Mouse (Mus musculus) midbrain, embryonic 11.5 days (tissue): ENCODE measurements around the gene Tmem160. TPM values are rescaled to one million over a fixed set of nuclear protein-coding genes. Genes with fewer than 3 reads are reported as not detected.
A peak's percentile ranks its signal among the peaks of the same experiment; 100 is the strongest.

Experiments
- ATAC-seq: fragments of 200-750 bp; cut with Nextera tagmentation; 2 replicates; pipeline ENCODE4 v1.8.0; 2017; ENCODE audit warnings: moderate TSS enrichment, moderate library complexity; ENCODE audit not compliant: low FRiP score
- DNase-seq: peaks from one replicate; pipeline ENCODE4 v3.0.0; 2015; ENCODE audit warnings: low spot score; ENCODE audit errors: missing footprints
- H3K27ac ChIP-seq: fragments of 300-500 bp; sonication (generic); 2 replicates; pipeline ENCODE4 v1.5.1; 2014; ENCODE audit warnings: low read depth, low read length
- H3K27me3 ChIP-seq: fragments of 300-500 bp; sonication (generic); 2 replicates; pipeline ENCODE4 v1.6.1; 2014; ENCODE audit warnings: mild to moderate bottlenecking, low read length, moderate library complexity, mixed read lengths; ENCODE audit not compliant: control insufficient read depth, insufficient read depth
- H3K36me3 ChIP-seq: fragments of 300-500 bp; sonication (generic); 2 replicates; pipeline ENCODE4 v1.6.1; 2014; ENCODE audit warnings: mild to moderate bottlenecking, low read length, moderate library complexity, mixed read lengths; ENCODE audit not compliant: control insufficient read depth, insufficient read depth
- H3K4me1 ChIP-seq: fragments of 300-500 bp; sonication (generic); 2 replicates; pipeline ENCODE4 v1.6.1; 2014; ENCODE audit warnings: low read length; ENCODE audit not compliant: control insufficient read depth, insufficient read depth
- H3K4me2 ChIP-seq: fragments of 300-500 bp; sonication (generic); 2 replicates; pipeline ENCODE4 v1.6.1; 2014; ENCODE audit warnings: mild to moderate bottlenecking, moderate library complexity
- H3K4me3 ChIP-seq: fragments of 300-500 bp; sonication (generic); 2 replicates; pipeline ENCODE4 v1.5.1; 2014; ENCODE audit warnings: low read depth, low read length
- H3K9ac ChIP-seq: fragments of 300-500 bp; sonication (generic); 2 replicates; pipeline ENCODE4 v1.6.1; 2014; ENCODE audit warnings: low read length
- H3K9me3 ChIP-seq: fragments of 300-500 bp; sonication (generic); 2 replicates; pipeline ENCODE4 v1.6.1; 2016; ENCODE audit warnings: low read length; ENCODE audit not compliant: control insufficient read depth
- WGBS: fragments of 180-500 bp; shearing (Covaris S2); extraction: QIAGEN DNeasy Blood & Tissue Kit; methylation state at CpG from one replicate; pipeline ENCODE4 v1.1.7; 2014; 5-methylcytosine and 5-hydroxymethylcytosine counted together
- polyA plus RNA-seq: library from polyadenylated mRNA; unstranded; fragments of >200 nt; fragmentation: Nextera tagmentation; extraction: Ambion mirVana; gene quantifications from 2 replicates; pipeline ENCODE4 v1.2.1, GENCODE M21; 2014

The Tmem160 gene
- polyA plus RNA-seq, 1 experiment from 2014 or later, result 49.2 TPM

- H3K36me3 ChIP-seq, result no peaks in the 10 kb centered on the region
- H3K4me3 ChIP-seq, result no peak overlapping the region
- ATAC-seq (no peak), DNase-seq (peak; percentile 56)
- H3K27ac ChIP-seq, result no peak overlapping the region
- 76% methylated on average over 6 of the region's 6 CpGs for WGBS
- H3K4me1 ChIP-seq, result no peaks in the 10 kb centered on the region
- H3K9me3 ChIP-seq, result no peaks in the 10 kb centered on the region
- H3K4me2 ChIP-seq, result no peak overlapping the region
- no peak overlapping the region for H3K9ac ChIP-seq
- H3K27me3 ChIP-seq, result no peaks in the 10 kb centered on the region; the same call in 1 of the 2 replicates
Measured at GRCm38 (mm10) chr7:16461705-16462104, 9.1 kb downstream of the Tmem160 start.

- DNase-seq (peak; percentile 99), ATAC-seq (peak; percentile 70; the same call in 1 of the 2 replicates)
- Histone ChIP-seq H3K27me3 (no peaks in the 10 kb centered on the region; the same call in 1 of the 2 replicates), H3K4me1 (peaks cover 3% of the 10 kb centered on the region; the same call in 1 of the 2 replicates), H3K36me3 (no peaks in the 10 kb centered on the region), H3K9ac (no peak overlapping the region), H3K4me3 (no peak overlapping the region), H3K27ac (no peak overlapping the region), H3K4me2 (no peak overlapping the region), H3K9me3 (no peaks in the 10 kb centered on the region)
- 4% methylated on average over 14 of the region's 14 CpGs for WGBS
Measured at GRCm38 (mm10) chr7:16463214-16463613, 10.6 kb downstream of the Tmem160 start.

- WGBS, result 11% methylated on average over 8 of the region's 8 CpGs
- 0 out of 2 replicates have a peak, but pooled peaks have one; percentile 12 for ATAC-seq
- H3K27me3 ChIP-seq, result no peaks in the 10 kb centered on the region; the same call in 1 of the 2 replicates
Measured at GRCm38 (mm10) chr7:16465160-16465559, 12.6 kb downstream of the Tmem160 start.

GRCm38 (mm10) chr7:16465568-16465967 is 13.0 kb downstream of the Tmem160 start:
- Histone ChIP-seq H3K4me3 (no peak overlapping the region), H3K4me1 (peaks cover 3% of the 10 kb centered on the region; the same call in 1 of the 2 replicates), H3K36me3 (no peaks in the 10 kb centered on the region), H3K9me3 (no peaks in the 10 kb centered on the region), H3K27me3 (no peaks in the 10 kb centered on the region; the same call in 1 of the 2 replicates), H3K27ac (no peak overlapping the region), H3K9ac (no peak overlapping the region), H3K4me2 (no peak overlapping the region)
- ATAC-seq (no peak), DNase-seq (peak; percentile 78)
- WGBS, result 91% methylated on average over 5 of the region's 5 CpGs

More at GRCm38 (mm10) chr7:16465160-16465559, 12.6 kb downstream of the Tmem160 start:
- DNase-seq, result peak; percentile 97
- H3K9ac ChIP-seq, result no peak overlapping the region
- no peaks in the 10 kb centered on the region for H3K36me3 ChIP-seq
- no peak overlapping the region for H3K4me3 ChIP-seq
- H3K4me1 ChIP-seq, result peaks cover 3% of the 10 kb centered on the region; the same call in 1 of the 2 replicates
- H3K4me2 ChIP-seq, result no peak overlapping the region
- no peaks in the 10 kb centered on the region for H3K9me3 ChIP-seq
- H3K27ac ChIP-seq, result no peak overlapping the region

- no peaks in the 10 kb centered on the region for H3K9me3 ChIP-seq
- peaks cover 3% of the 10 kb centered on the region; the same call in 1 of the 2 replicates for H3K4me1 ChIP-seq
- H3K27ac ChIP-seq, result no peak overlapping the region
- ATAC-seq (no peak), DNase-seq (peak; percentile 75)
- H3K36me3 ChIP-seq, result no peaks in the 10 kb centered on the region
- H3K27me3 ChIP-seq, result peaks cover 2% of the 10 kb centered on the region
- H3K4me3 ChIP-seq, result no peak overlapping the region
- no peak overlapping the region for H3K4me2 ChIP-seq
- WGBS, result 72% methylated on average over 4 of the region's 4 CpGs
- H3K9ac ChIP-seq, result no peak overlapping the region
Measured at GRCm38 (mm10) chr7:16466565-16466964, 14.0 kb downstream of the Tmem160 start.

GRCm38 (mm10) chr7:16468115-16468514 is 15.5 kb downstream of the Tmem160 start:
- Histone ChIP-seq H3K27me3 (peaks cover 15% of the 10 kb centered on the region), H3K9ac (no peak overlapping the region), H3K27ac (no peak overlapping the region), H3K9me3 (no peaks in the 10 kb centered on the region), H3K4me1 (peaks cover 5% of the 10 kb centered on the region), H3K36me3 (no peaks in the 10 kb centered on the region), H3K4me3 (no peak overlapping the region), H3K4me2 (no peak overlapping the region)
- no peak for ATAC-seq
- DNase-seq, result no peak
- 29% methylated on average over 5 of the region's 5 CpGs for WGBS

GRCm38 (mm10) chr7:16471549-16471948 is 19.0 kb downstream of the Tmem160 start:
- 44% methylated on average over 9 of the region's 9 CpGs for WGBS
- Histone ChIP-seq H3K36me3 (no peaks in the 10 kb centered on the region), H3K4me3 (no peak overlapping the region), H3K9me3 (no peaks in the 10 kb centered on the region), H3K4me1 (peaks cover 11% of the 10 kb centered on the region), H3K27me3 (peaks cover 49% of the 10 kb centered on the region), H3K4me2 (no peak overlapping the region), H3K9ac (no peak overlapping the region), H3K27ac (no peak overlapping the region)
- DNase-seq, result peak; percentile 84
- no peak for ATAC-seq

GRCm38 (mm10) chr7:16472116-16472709 is 19.6 kb downstream of the Tmem160 start:
- H3K4me2 ChIP-seq, result no peak overlapping the region
- no peaks in the 10 kb centered on the region for H3K36me3 ChIP-seq
- peak; percentile 84 for DNase-seq
- 10% methylated on average over 17 of the region's 17 CpGs for WGBS
- no peaks in the 10 kb centered on the region for H3K9me3 ChIP-seq
- no peak overlapping the region for H3K4me3 ChIP-seq
- no peak overlapping the region for H3K27ac ChIP-seq
- no peak overlapping the region for H3K9ac ChIP-seq
- peaks cover 12% of the 10 kb centered on the region for H3K4me1 ChIP-seq
- ATAC-seq, result no peak
- peaks cover 56% of the 10 kb centered on the region for H3K27me3 ChIP-seq

GRCm38 (mm10) chr7:16473847-16474246 is 21.3 kb downstream of the Tmem160 start:
- H3K4me2 ChIP-seq, result no peak overlapping the region
- DNase-seq (peak; percentile 69), ATAC-seq (no peak)
- peaks cover 9% of the 10 kb centered on the region for H3K4me1 ChIP-seq
- H3K27me3 ChIP-seq, result peaks cover 61% of the 10 kb centered on the region
- H3K4me3 ChIP-seq, result no peak overlapping the region
- no peaks in the 10 kb centered on the region for H3K36me3 ChIP-seq
- no peak overlapping the region for H3K27ac ChIP-seq
- H3K9me3 ChIP-seq, result no peaks in the 10 kb centered on the region
- 64% methylated on average over 8 of the region's 8 CpGs for WGBS
- no peak overlapping the region for H3K9ac ChIP-seq
